Mouse (Mus musculus): ENCODE data around the gene Cdk2.

DNA sequence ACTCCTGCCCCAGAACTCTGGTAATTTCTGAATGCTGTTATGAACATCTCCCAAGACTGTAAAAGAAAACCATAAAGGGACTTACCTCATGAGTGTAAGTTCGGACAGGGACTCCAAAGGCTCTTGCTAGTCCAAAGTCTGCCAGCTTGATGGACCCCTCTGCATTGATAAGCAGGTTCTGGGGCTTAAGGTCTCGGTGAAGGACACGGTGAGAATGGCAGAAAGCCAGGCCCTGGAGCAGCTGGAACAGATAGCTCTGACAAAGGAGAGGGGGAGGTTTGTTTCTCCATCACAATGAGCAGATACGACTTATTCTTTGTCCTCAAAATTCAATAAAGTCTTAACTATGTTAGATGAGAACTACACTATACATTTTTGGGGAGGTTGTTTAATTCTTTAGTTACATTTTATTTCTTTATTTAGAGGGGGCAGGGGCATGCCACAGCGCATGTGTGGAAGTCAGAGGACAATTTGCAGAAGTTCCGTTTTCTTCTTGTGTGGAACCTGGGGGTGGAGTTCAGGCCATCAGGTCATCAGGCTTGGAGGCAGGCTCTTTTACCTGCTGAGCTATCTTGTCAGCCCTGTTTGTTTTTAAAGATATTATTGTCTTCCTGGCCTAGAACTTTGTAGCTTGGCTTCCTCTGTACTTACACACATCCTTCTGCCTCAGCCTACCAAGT lies 2.4 kb downstream of the Cdk2 start:
- no peak for TF ChIP-seq CTCF (IDR thresholded peaks at IDR 0.05; ENCODE audit: control insufficient read depth, insufficient read depth, insufficient read length)
- TF ChIP-seq CEBPB (IDR thresholded peaks at IDR 0.05; ENCODE audit: low read depth): no peak

Data from C2C12 (cell line).